Mouse (Mus musculus) cerebellum, postnatal 4 days (tissue): ENCODE results near the gene Kazald1.
A peak's percentile ranks its signal among the peaks of the same experiment; 100 is the strongest.

ENCODE experiments used
- DNase-seq, 2 experiments: peaks; one replicate each; pipeline ENCODE4 v3.0.0; 2022; ENCODE audit warnings: low spot score in 2 of 2, mixed read lengths in 1 of 2

The Kazald1 gene

GRCm38 (mm10) chr19:45047935-45048643 is 27.0 kb upstream of the Kazald1 start:
- DNase-seq, result peak in 1 of 2 experiments; percentile 41

- no peak for DNase-seq
Observed at GRCm38 (mm10) chr19:45048644-45049365, 26.2 kb upstream of the Kazald1 start.

- no peak for DNase-seq
Observed at GRCm38 (mm10) chr19:45049523-45049922, 25.5 kb upstream of the Kazald1 start.

- no peak for DNase-seq
Observed at GRCm38 (mm10) chr19:45053451-45053850, 21.6 kb upstream of the Kazald1 start.

GRCm38 (mm10) chr19:45054892-45055690 is 19.9 kb upstream of the Kazald1 start:
- no peak for DNase-seq

- DNase-seq, result no peak
Observed at GRCm38 (mm10) chr19:45056364-45056763, 18.7 kb upstream of the Kazald1 start.

GRCm38 (mm10) chr19:45056908-45057698 is 17.9 kb upstream of the Kazald1 start:
- no peak for DNase-seq

- no peak for DNase-seq
Observed at GRCm38 (mm10) chr19:45057724-45058112, 17.3 kb upstream of the Kazald1 start.

- DNase-seq, result peak; percentile 70 to 90
Observed at GRCm38 (mm10) chr19:45058113-45058839, 16.8 kb upstream of the Kazald1 start.

- DNase-seq, result no peak
Observed at GRCm38 (mm10) chr19:45058841-45059240, 16.2 kb upstream of the Kazald1 start.

GRCm38 (mm10) chr19:45063565-45064292 is 11.3 kb upstream of the Kazald1 start:
- no peak for DNase-seq

GRCm38 (mm10) chr19:45065226-45065625 is 9.8 kb upstream of the Kazald1 start:
- DNase-seq, result no peak

GRCm38 (mm10) chr19:45067170-45067569 is 7.9 kb upstream of the Kazald1 start:
- DNase-seq, result no peak

GRCm38 (mm10) chr19:45067758-45068510 is 7.1 kb upstream of the Kazald1 start:
- no peak for DNase-seq

- peak; percentile 82 to 89 for DNase-seq
Observed at GRCm38 (mm10) chr19:45073871-45074542, 1.0 kb upstream of the Kazald1 start.

GRCm38 (mm10) chr19:45075323-45076035 is 438 bp downstream of the Kazald1 start:
- no peak for DNase-seq

- no peak for DNase-seq
Observed at GRCm38 (mm10) chr19:45076036-45076575, 1.1 kb downstream of the Kazald1 start.
